Mouse (Mus musculus) forebrain, embryonic 16.5 days (tissue): Measurements from ENCODE around the gene Sfmbt1. TPM values are rescaled to one million over a fixed set of nuclear protein-coding genes. Genes with fewer than 3 reads are reported as not detected.
"Not testable (repeated sequence)": the region's sequence is repeated elsewhere in the genome, so short reads cannot be mapped to it uniquely, and the experiment has no call there.

Experiments used
- ATAC-seq: fragments of 200-750 bp; cut with Nextera tagmentation; 2 replicates; pipeline ENCODE4 v1.8.0; 2017; ENCODE audit warnings: mild to moderate bottlenecking, moderate library complexity
- H3K27ac ChIP-seq: fragments of 300-500 bp; sonication (generic); 2 replicates; pipeline ENCODE4 v1.5.1; 2014; ENCODE audit warnings: low read length, control low read depth
- H3K27me3 ChIP-seq: fragments of 300-500 bp; sonication (generic); replicated peaks from 2 replicates; pipeline ENCODE4 v1.6.1; 2014; ENCODE audit warnings: low read length; ENCODE audit not compliant: control insufficient read depth, insufficient read depth
- H3K36me3 ChIP-seq: fragments of 300-500 bp; sonication (generic); 2 replicates; pipeline ENCODE4 v1.6.1; 2014; ENCODE audit not compliant: control insufficient read depth, insufficient read depth
- H3K4me1 ChIP-seq: fragments of 300-500 bp; sonication (generic); replicated peaks from 2 replicates; pipeline ENCODE4 v1.6.1; 2014; ENCODE audit warnings: low read length; ENCODE audit not compliant: control insufficient read depth, insufficient read depth
- H3K4me2 ChIP-seq: fragments of 300-500 bp; sonication (generic); 2 replicates; pipeline ENCODE4 v1.6.1; 2014; ENCODE audit warnings: mild to moderate bottlenecking, low read length, control low read depth
- H3K4me3 ChIP-seq: fragments of 300-500 bp; sonication (generic); replicated peaks from 2 replicates; pipeline ENCODE4 v1.5.1; 2014; ENCODE audit warnings: mild to moderate bottlenecking, low read length, control low read depth
- H3K9ac ChIP-seq: fragments of 300-500 bp; sonication (generic); replicated peaks from 2 replicates; pipeline ENCODE4 v1.6.1; 2014; ENCODE audit warnings: low read depth, low read length, control low read depth
- H3K9me3 ChIP-seq: fragments of 300-500 bp; sonication (generic); 2 replicates; pipeline ENCODE4 v1.6.1; 2016; ENCODE audit warnings: low read length; ENCODE audit not compliant: control insufficient read depth
- WGBS: fragments of 180-500 bp; shearing (Covaris S2); extraction: QIAGEN DNeasy Blood & Tissue Kit; methylation state at CpG from one replicate; pipeline ENCODE4 v1.1.7; 2014; 5-methylcytosine and 5-hydroxymethylcytosine counted together
- polyA plus RNA-seq: library from polyadenylated mRNA; unstranded; fragments of >200 nt; fragmentation: Nextera tagmentation; extraction: Ambion mirVana; gene quantifications from 2 replicates; pipeline ENCODE4 v1.2.1, GENCODE M21; 2015

Gene Sfmbt1
- polyA plus RNA-seq, 1 experiment from 2014 or later = 19.9 TPM

GRCm38 (mm10) chr14:30713769-30714168 lies 880 bp upstream of the Sfmbt1 start:
- no peaks in the 10 kb centered on the region for H3K27me3 ChIP-seq
- no peak overlapping the region for H3K4me3 ChIP-seq
- no peaks in the 10 kb centered on the region for H3K9me3 ChIP-seq
- H3K36me3 ChIP-seq = no peaks in the 10 kb centered on the region
- no peak overlapping the region for H3K9ac ChIP-seq
- H3K4me1 ChIP-seq = peaks cover 9% of the 10 kb centered on the region
- 92% methylated on average over 1 of the region's 1 CpGs for WGBS
- H3K4me2 ChIP-seq = no peak overlapping the region
- ATAC-seq = no peak
- no peak overlapping the region for H3K27ac ChIP-seq

- peak; percentile 89 for ATAC-seq
- Histone ChIP-seq H3K4me3 (peak overlapping the region; percentile 89), H3K4me1 (peaks cover 9% of the 10 kb centered on the region), H3K9ac (peak overlapping the region; percentile 88), H3K27me3 (no peaks in the 10 kb centered on the region), H3K9me3 (no peaks in the 10 kb centered on the region), H3K27ac (peak overlapping the region; percentile 96), H3K36me3 (no peaks in the 10 kb centered on the region), H3K4me2 (peak overlapping the region; percentile 61)
- under 1% methylated on average over 57 of the region's 68 CpGs for WGBS
Observed at GRCm38 (mm10) chr14:30715618-30716050, 985 bp downstream of the Sfmbt1 start.

- Histone ChIP-seq H3K9ac (peak overlapping the region; percentile 88), H3K4me2 (peak overlapping the region; percentile 61), H3K4me1 (peaks cover 9% of the 10 kb centered on the region), H3K27ac (peak overlapping the region; percentile 96), H3K9me3 (no peaks in the 10 kb centered on the region), H3K36me3 (no peaks in the 10 kb centered on the region), H3K4me3 (peak overlapping the region; percentile 89), H3K27me3 (no peaks in the 10 kb centered on the region)
- under 1% methylated on average over 69 of the region's 106 CpGs for WGBS
- ATAC-seq = peak; percentile 58
Observed at GRCm38 (mm10) chr14:30716051-30716952, 1.7 kb downstream of the Sfmbt1 start.

- peaks cover 9% of the 10 kb centered on the region for H3K4me1 ChIP-seq
- no peak overlapping the region; the same call in 1 of the 2 replicates for H3K27ac ChIP-seq
- peak overlapping the region; percentile 88 for H3K9ac ChIP-seq
- no peak for ATAC-seq
- WGBS = 2% methylated on average over 7 of the region's 7 CpGs
- H3K4me2 ChIP-seq = peak overlapping the region; percentile 61
- H3K36me3 ChIP-seq = no peaks in the 10 kb centered on the region
- H3K27me3 ChIP-seq = no peaks in the 10 kb centered on the region
- H3K4me3 ChIP-seq = peak overlapping the region; percentile 89
- no peaks in the 10 kb centered on the region for H3K9me3 ChIP-seq
Observed at GRCm38 (mm10) chr14:30716953-30717285, 2.3 kb downstream of the Sfmbt1 start.

DNA sequence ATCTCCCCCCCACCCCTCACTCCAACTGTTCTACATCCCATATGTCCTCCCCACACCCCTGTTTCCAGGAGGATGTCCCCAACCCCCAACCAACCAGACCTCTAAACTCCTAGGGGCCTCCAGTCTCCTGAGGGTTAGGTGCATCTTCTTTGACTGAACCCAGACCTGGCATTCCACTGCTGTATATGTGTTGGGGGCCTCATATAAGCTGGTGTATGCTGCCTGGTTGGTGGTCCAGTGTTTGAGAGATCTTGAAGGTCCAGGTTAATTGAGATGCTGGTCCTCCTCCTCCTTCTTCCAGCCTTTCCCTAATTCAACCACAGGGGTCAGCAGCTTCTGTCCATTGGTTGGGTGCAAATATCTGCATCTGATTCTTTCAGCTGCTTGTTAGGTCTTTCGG lies 4.0 kb downstream of the Sfmbt1 start:
- not testable (repeated sequence) for H3K9ac ChIP-seq, H3K36me3 ChIP-seq, ATAC-seq, H3K27ac ChIP-seq, H3K4me3 ChIP-seq, H3K9me3 ChIP-seq, H3K4me2 ChIP-seq, H3K27me3 ChIP-seq, H3K4me1 ChIP-seq
- 95% methylated on average over 1 of the region's 1 CpGs for WGBS

DNA sequence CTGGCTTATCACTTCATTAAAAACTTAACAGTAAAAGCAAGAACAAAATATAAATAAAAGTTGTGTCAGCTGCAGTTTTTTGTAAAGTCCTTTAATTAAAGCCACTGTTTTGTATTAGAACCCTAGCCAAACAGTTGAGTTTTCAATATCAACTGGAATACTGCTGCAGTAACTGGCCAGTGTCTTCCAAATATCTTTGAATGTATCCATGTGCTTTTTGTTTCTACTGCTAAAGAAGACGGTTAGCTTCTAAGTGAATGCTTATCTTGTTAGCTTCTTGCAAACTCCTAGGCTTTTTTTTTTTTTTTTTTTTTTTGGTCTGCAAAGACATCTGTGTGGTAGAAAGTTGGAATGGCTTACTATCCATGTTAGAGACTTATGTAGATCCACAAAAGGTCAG lies 4.9 kb downstream of the Sfmbt1 start:
- 63% methylated on average over 1 of the region's 1 CpGs for WGBS
- no peaks in the 10 kb centered on the region for H3K36me3 ChIP-seq
- no peak for ATAC-seq
- H3K4me2 ChIP-seq = no peak overlapping the region
- H3K9ac ChIP-seq = no peak overlapping the region
- H3K27me3 ChIP-seq = no peaks in the 10 kb centered on the region
- H3K4me1 ChIP-seq = peaks cover 9% of the 10 kb centered on the region
- H3K4me3 ChIP-seq = no peak overlapping the region
- no peak overlapping the region for H3K27ac ChIP-seq
- no peaks in the 10 kb centered on the region for H3K9me3 ChIP-seq

DNA sequence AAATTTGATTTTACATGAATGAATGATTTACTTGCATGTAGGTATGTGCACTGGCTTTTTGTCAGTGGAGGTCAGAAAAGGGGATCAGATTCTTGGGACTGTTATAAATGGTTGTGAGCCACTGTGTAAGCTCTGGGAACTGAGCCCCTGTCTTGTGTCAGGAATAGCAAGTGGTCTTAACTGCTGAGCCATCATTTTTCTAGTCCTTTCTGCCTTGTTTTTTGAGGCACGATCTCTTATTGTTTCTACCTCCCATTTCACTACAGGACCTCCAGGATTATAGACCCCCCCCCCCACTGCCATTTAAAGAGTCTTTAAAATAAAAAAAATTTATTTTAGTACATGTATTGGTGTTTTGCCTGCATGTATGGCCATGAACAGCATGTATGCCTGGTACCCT lies 7.2 kb downstream of the Sfmbt1 start:
- H3K9me3 ChIP-seq = no peaks in the 10 kb centered on the region
- 84% methylated on average over 1 of the region's 1 CpGs for WGBS
- peaks cover 7% of the 10 kb centered on the region for H3K4me1 ChIP-seq
- H3K36me3 ChIP-seq = no peaks in the 10 kb centered on the region
- no peak for ATAC-seq
- H3K27ac ChIP-seq = no peak overlapping the region
- H3K9ac ChIP-seq = no peak overlapping the region
- H3K4me2 ChIP-seq = no peak overlapping the region
- H3K27me3 ChIP-seq = no peaks in the 10 kb centered on the region
- no peak overlapping the region for H3K4me3 ChIP-seq

GRCm38 (mm10) chr14:30722406-30722805 lies 7.8 kb downstream of the Sfmbt1 start:
- H3K27me3 ChIP-seq = no peaks in the 10 kb centered on the region
- no peaks in the 10 kb centered on the region for H3K36me3 ChIP-seq
- no peak overlapping the region for H3K4me2 ChIP-seq
- no peak overlapping the region for H3K9ac ChIP-seq
- WGBS = 86% methylated on average over 5 of the region's 5 CpGs
- no peak overlapping the region for H3K27ac ChIP-seq
- no peak for ATAC-seq
- H3K9me3 ChIP-seq = no peaks in the 10 kb centered on the region
- H3K4me1 ChIP-seq = peaks cover 3% of the 10 kb centered on the region
- no peak overlapping the region for H3K4me3 ChIP-seq

DNA sequence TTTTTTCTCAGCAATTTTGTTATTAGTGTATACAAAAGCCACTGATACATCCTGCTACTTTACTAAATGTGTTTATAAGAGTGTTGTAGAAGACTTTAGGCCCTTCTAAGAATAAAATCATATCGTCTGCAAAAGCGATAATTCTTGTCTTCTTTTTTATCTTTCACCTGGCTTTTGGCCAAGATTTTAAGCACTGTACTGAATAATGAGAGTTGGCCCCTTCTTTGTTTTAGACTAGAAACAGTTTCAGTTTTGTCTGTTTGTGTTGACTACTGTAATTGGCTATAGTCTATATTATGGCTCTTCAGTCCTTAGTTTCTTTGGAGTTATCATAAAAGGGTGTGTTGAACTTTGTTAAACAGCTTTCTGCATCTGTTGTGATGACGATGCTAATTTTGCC lies 17.2 kb downstream of the Sfmbt1 start:
- Histone ChIP-seq H3K27me3 (no peaks in the 10 kb centered on the region), H3K9ac (no peak overlapping the region), H3K36me3 (no peaks in the 10 kb centered on the region), H3K4me2 (no peak overlapping the region), H3K4me3 (no peak overlapping the region), H3K27ac (no peak overlapping the region), H3K9me3 (no peaks in the 10 kb centered on the region), H3K4me1 (no peaks in the 10 kb centered on the region)
- WGBS = 49% methylated on average over 3 of the region's 3 CpGs
- ATAC-seq = no peak
